Mouse (Mus musculus): ENCODE measurements around the gene Nefh.

DNA sequence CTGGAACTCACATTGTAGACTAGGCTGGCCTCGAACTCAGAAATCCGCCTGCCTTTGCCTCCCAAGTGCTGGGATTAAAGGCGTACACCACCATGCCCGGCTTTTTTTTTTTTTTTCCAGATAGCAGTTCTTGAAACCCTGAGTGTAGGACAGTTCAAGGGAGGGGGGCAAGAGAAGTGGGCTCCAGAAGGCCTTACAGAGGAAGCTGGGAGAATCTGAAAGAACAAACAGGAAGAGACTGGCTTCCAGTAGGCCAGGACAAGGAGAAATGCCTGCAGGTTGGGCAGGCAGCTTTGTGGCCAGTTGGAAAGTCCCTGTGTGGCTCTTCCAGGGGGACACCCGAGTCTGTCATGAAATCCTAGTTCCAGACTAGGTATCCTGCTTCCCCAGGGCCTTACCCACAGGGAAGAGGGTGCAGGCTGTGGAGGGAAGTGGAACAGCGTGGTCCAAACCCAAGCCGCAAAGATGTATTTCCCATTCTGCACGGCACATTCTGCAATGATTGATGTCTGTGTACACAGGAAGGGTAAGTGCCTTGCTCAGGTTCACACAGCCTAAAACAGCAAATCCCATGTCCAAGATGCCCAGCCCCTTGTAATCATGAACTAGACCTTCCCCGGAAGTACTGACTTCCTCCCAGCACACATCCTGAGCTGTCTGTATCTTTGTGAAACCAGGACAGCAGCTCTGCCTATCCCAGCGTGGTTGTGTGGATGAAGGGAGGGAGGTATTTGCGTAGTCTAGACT, 26.7 kb upstream of the Nefh start:
- TF ChIP-seq CTCF (IDR thresholded peaks at IDR 0.05; ENCODE audit: low read depth) (no peak), EP300 (optimal IDR thresholded peaks at IDR 0.05) (no peak)
